Mouse (Mus musculus): ENCODE measurements at regions not wholly inside any gene's neighbourhood (a gene's known extent, or its start where the extent isn't known, plus 50 kb on each side); places are given as distances from the start of the nearest gene placed in this dataset.

- H3K9ac ChIP-seq (replicated peaks; ENCODE audit: low read depth) = no peak overlapping the region
- peak; percentile 1 for DNase-seq (ENCODE audit: low spot score)
- no peak for ATAC-seq
- no peak for TF ChIP-seq CTCF (IDR thresholded peaks at IDR 0.05)
- no peak overlapping the region for H3K4me3 ChIP-seq (ENCODE audit: low read depth, low read length)
- no peaks in the 10 kb centered on the region for H3K36me3 ChIP-seq (ENCODE audit: insufficient read depth, low read length)
- no peaks in the 10 kb centered on the region for H3K27me3 ChIP-seq (replicated peaks; ENCODE audit: insufficient read depth, low read length)
- no peak overlapping the region for H3K4me2 ChIP-seq (replicated peaks; ENCODE audit: low read depth, low read length)
- no peak overlapping the region for H3K27ac ChIP-seq (ENCODE audit: low read length)
- WGBS = 72% methylated on average over 2 of the region's 2 CpGs
- no peaks in the 10 kb centered on the region for H3K9me3 ChIP-seq (ENCODE audit: low read length)
- H3K4me1 ChIP-seq (ENCODE audit: insufficient read depth, low read depth, low read length) = no peaks in the 10 kb centered on the region
Measured at GRCm38 (mm10) chrX:14960294-14960693, 749.3 kb downstream of the H2al1n start.

GRCm38 (mm10) chrX:15007023-15007422 is 796.1 kb downstream of the H2al1n start:
- DNase-seq (ENCODE audit: low spot score) (no peak), ATAC-seq (no peak)
- Histone ChIP-seq H3K4me3 (ENCODE audit: low read depth, low read length) (no peak overlapping the region), H3K36me3 (ENCODE audit: insufficient read depth, low read length) (no peaks in the 10 kb centered on the region), H3K27me3 (replicated peaks; ENCODE audit: insufficient read depth, low read length) (no peaks in the 10 kb centered on the region), H3K9me3 (ENCODE audit: low read length) (no peaks in the 10 kb centered on the region), H3K27ac (ENCODE audit: low read length) (no peak overlapping the region), H3K4me2 (replicated peaks; ENCODE audit: low read depth, low read length) (no peak overlapping the region), H3K4me1 (ENCODE audit: insufficient read depth, low read depth, low read length) (no peaks in the 10 kb centered on the region), H3K9ac (replicated peaks; ENCODE audit: low read depth) (no peak overlapping the region)
- TF ChIP-seq EP300 (IDR thresholded peaks at IDR 0.05) = no peak
- WGBS = 79% methylated on average over 2 of the region's 2 CpGs
